Mouse (Mus musculus) CD8-positive naive resting alpha-beta T cell, adult 2 months (primary cell): ENCODE measurements around the gene Pop4.

Experiments
- DNase-seq, 2 experiments: peaks; one replicate each; pipeline ENCODE4 v3.0.0; 2022; ENCODE audit warnings: low read depth in 2 of 2, low spot score in 2 of 2

The Pop4 gene

DNA sequence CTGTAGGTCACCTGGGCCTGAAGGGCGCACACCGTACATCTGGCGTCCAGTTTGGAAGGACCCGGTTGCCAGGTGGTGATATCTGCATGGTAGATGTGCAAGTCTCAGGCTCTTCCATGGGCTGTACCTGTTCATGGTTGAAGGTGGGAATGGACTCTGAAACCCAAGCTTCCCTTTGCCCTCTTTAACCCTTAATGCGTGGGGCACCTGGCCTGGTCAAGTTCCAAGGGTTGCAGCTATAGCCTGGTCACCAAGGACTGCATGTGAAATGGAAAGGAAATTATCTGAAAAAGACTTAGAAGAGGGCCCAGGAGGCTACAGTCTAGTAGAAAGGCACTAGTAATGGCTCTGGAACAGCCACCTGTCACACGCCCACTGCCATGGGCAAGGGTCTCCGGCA lies 50.4 kb downstream of the Pop4 start:
- no peak for DNase-seq

DNA sequence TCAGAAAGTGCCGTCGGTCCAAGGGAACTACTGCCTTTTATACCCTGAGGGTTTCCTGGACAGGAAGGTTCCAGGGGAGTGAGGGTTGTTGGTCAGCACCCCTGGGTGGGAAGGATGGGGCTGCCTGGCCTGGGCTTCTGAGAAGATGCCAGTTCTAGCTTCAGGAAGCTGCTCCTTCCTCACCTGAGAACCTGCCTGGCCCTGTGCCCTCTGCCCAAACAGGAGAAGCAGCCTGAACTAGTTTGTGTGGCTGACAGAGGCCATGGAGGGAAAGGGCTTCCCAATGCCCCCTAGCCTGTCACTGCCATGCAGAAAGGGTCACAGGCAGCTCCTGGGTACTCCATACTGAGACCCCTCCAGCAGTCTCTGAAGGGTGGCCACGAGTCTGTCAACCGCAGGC lies 51.7 kb downstream of the Pop4 start:
- no peak for DNase-seq

DNA sequence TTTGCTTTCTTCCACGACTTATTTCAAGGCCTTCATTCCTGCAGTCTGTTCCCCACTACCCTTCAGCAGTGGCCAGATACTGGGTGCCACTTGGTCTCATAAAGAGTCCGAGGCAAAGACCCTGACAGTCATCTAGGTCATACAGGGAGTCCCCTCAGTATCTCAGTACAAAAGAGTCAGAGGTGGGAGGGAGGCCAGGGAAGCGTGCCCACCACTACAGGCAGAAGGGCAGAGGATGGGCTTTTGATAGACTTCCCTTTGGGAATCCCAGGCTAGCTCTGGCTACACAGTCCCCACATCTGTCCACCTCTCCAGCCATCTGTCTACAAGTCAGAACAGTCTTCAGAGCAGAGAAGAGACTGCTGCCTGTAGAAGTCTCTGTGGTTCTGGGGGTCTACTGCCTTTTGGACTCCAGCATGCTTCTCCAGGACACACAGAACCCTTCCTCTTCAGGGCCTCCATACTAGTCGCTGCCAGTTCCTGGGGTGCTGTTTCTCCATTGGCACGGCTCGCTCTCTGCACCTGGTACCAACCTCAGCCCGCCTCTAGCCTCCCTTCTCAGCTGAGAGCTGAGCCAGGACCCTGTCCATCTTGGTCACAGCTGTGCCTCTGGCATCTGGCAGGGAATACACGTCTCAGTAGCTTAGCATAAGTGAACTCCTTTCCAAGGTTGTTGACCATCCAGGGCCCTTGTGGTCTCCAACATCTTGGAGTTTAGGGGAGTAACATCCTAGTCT lies 52.4 kb downstream of the Pop4 start:
- DNase-seq = no peak

DNA sequence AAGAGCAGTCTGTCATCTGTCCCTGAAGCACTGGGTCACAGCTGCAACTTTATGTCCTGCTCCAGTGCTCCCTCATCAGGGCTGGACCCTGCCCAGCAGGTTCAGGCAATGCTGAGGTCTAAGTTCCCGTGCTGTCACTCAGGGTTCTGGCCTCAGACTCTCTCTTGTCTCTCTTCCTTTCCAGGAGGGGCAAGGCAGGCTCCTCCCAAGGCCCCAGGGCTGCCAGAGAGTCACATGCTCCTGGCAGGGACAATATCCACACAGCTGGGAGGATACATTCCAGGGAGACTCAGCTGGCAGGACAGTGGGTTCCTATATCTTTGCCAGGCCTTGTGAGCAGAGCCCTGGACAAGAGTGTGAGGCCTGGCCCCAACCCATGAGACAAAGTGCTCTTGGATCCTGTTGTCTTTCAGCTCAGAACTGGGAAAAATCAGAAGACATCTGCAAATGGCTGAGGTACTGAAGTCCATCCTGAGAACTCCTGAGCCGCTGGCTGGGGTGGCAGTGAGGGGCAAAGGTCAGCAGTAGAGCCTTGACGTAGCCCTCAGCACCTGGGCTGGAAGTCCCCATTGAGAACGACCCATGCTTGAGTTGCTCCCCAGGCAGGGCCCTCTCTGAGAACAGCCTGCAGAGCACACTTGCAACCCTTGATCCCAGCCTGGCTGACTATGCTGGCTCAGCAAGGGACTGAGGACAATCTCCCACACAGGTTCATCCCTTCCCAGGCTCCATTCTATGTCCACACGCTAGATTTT lies 53.6 kb downstream of the Pop4 start:
- no peak for DNase-seq

DNA sequence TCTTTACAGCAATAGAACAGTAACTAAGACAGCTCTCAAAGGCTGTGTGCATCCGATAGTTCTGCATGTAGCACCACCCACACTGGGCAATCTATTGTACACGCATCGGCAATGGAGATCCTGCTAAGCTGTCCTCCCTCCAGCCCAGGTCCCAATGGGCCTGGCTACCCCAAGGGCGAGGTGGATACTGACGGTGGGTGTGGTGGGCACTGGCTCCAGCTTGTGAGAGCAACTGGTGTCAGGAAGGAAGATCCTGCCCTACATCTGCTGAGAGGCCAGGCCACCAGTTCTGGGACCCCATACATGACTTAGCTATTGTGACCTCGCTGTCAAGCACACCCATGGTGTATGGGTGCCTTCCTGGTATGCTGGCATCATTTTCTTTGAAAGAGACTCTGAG lies 55.5 kb downstream of the Pop4 start:
- DNase-seq = no peak

DNA sequence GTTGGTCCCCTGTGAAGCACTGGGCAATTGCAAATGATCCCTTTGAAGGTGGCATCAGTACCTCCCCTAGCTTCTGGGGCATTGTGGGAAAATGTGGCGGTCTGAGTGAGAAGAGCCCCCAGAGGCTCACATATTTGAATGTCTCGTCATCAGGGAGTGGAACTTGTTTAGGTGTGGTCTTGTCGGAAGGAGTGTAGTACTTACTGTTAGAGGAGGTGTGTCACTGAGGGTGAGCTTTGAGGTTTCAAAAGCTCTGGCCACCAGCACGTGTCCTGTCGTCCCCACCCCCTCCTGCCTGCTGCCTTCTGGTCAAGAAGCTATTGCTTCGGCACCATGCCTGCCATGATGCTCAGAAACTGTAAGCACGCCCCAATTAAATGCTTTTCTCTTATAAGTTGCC lies 55.9 kb downstream of the Pop4 start:
- no peak for DNase-seq

DNA sequence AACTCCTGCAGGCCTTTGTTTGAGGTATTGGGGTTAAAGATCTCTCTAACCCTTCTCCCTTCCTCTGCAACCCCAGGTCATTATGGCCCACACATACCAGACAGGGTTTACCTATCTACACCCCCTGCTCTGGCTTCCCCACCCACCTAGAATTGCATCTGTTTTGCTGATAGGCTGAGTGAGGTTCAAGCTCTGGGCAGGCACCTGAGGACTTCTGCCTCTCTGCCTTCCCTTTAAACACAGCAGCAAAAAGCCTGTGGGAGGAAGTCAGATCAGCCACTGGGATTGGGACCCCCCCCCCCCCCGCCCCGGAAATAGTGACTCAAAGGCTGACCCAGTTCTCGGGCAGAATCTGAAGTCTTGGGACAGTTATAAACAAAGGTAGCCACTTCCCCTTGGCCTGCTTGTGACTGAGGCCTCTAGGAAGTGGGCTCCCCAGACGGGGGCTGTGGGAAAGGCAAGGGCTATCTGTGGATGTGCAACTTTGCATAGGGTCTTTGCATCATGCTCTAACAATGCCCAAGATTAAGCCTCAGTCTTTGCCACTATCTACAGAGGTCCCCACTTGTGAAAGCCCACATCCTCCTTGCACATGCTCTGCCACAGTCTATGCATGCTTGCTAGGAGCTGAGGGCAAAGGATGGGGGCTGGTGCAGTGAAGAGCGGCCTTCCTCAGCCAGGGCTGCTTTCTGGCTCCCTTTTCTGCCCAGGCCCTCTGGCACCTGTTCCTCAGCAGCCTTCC lies 56.6 kb downstream of the Pop4 start:
- DNase-seq = peak; percentile 16 to 26

DNA sequence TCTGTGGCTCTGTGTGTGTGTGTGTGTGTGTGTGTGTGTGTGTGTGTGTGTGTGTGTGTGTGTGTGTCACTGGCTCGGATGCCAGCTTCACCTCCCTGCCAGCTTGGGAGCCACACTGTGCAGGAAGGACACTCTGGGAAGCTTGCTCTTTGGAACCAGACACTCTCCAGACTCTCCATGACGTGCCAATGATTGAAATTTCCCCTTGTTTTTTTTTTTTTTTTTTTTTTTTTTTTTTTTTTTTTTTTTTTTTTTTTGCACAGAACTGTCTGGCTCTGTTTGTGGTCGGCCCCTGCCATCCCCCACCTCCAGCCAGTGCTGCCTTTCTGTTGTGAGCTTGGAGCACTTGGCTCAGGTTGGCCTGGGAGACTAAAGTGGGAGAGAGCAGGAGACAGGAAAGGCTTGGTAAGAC lies 58.6 kb downstream of the Pop4 start:
- no peak for DNase-seq
